Mouse (Mus musculus) kidney, postnatal 0 days (tissue): ENCODE measurements at regions not wholly inside any gene's neighbourhood (a gene's known extent, or its start where the extent isn't known, plus 50 kb on each side); places are given as distances from the start of the nearest gene placed in this dataset.

Experiments used
- ATAC-seq: fragments of 200-750 bp; cut with Nextera tagmentation; replicated peaks from 2 replicates; pipeline ENCODE4 v1.8.0; 2017; ENCODE audit warnings: low read depth, moderate number of reproducible peaks, moderate TSS enrichment, moderate library complexity; ENCODE audit not compliant: low FRiP score
- DNase-seq: peaks from one replicate; pipeline ENCODE4 v3.0.0-alpha.2; 2016; ENCODE audit warnings: low spot score
- H3K27ac ChIP-seq: fragments of 300-500 bp; sonication (generic); 2 replicates; pipeline ENCODE4 v1.5.1; 2014; ENCODE audit warnings: mild to moderate bottlenecking
- H3K27me3 ChIP-seq: fragments of 300-500 bp; sonication (generic); 2 replicates; pipeline ENCODE4 v1.6.1; 2014; ENCODE audit warnings: low read length, mixed read lengths; ENCODE audit not compliant: insufficient read depth
- H3K36me3 ChIP-seq: fragments of 300-500 bp; sonication (generic); 2 replicates; pipeline ENCODE4 v1.6.1; 2014; ENCODE audit warnings: low read length, mixed read lengths; ENCODE audit not compliant: insufficient read depth
- H3K4me1 ChIP-seq: fragments of 300-500 bp; sonication (generic); replicated peaks from 2 replicates; pipeline ENCODE4 v1.6.1; 2014; ENCODE audit warnings: antibody characterized with exemption, low read length, mixed read lengths; ENCODE audit not compliant: insufficient read depth
- H3K4me2 ChIP-seq: fragments of 300-500 bp; sonication (generic); 2 replicates; pipeline ENCODE4 v1.6.1; 2014; ENCODE audit warnings: mild to moderate bottlenecking, low read length, moderate library complexity, mixed read lengths
- H3K4me3 ChIP-seq: fragments of 300-500 bp; sonication (generic); replicated peaks from 2 replicates; pipeline ENCODE4 v1.5.1; 2014; ENCODE audit warnings: low read depth, low read length
- H3K9ac ChIP-seq: fragments of 300-500 bp; sonication (generic); 2 replicates; pipeline ENCODE4 v1.6.1; 2014; ENCODE audit warnings: low read depth, low read length
- H3K9me3 ChIP-seq: fragments of 300-500 bp; sonication (generic); replicated peaks from 2 replicates; pipeline ENCODE4 v1.6.1; 2016; ENCODE audit warnings: low read length, inconsistent platforms, mixed read lengths
- CTCF ChIP-seq: IDR thresholded peaks from 2 replicates; pipeline ENCODE4 v1.5.1; 2016; ENCODE audit warnings: antibody characterized with exemption, low read depth, mild to moderate bottlenecking, moderate library complexity
- WGBS: fragments of 180-500 bp; shearing (Covaris S2); extraction: QIAGEN DNeasy Blood & Tissue Kit; methylation state at CpG from one replicate; pipeline ENCODE4 v1.1.7; 2014; 5-methylcytosine and 5-hydroxymethylcytosine counted together

DNA sequence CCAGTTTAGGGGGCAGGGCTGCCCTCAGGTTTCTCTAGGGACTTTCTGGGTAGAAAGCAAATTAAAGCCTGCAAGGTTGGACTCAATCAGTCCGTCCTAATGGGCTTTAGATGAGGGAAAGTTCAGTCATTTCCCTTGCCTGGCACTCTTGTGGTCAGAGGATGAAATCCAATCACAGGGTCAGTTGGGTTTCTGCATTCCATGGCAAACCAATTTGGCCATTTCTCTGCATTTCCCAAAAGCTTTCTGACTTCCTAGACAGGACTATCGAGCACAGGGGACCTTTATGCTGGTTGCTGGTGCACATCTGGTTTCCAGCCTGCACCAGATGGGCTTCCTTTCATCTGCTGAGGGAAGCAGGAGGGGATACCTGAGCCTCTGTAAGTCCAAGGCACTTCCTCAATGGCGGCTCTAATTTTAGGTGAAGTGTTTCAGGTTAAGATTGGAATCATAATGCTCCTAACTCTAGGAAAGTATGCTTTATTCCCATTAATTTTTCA lies 102.6 kb downstream of the Cyp26a1 start:
- no peak for TF ChIP-seq CTCF
- Histone ChIP-seq H3K27ac (no peak overlapping the region), H3K9me3 (no peaks in the 10 kb centered on the region), H3K4me3 (no peak overlapping the region), H3K36me3 (no peaks in the 10 kb centered on the region), H3K9ac (no peak overlapping the region), H3K4me2 (no peak overlapping the region), H3K4me1 (no peaks in the 10 kb centered on the region), H3K27me3 (no peaks in the 10 kb centered on the region)
- ATAC-seq: no peak
- DNase-seq: no peak
- WGBS: 66% methylated on average over 3 of the region's 3 CpGs

DNA sequence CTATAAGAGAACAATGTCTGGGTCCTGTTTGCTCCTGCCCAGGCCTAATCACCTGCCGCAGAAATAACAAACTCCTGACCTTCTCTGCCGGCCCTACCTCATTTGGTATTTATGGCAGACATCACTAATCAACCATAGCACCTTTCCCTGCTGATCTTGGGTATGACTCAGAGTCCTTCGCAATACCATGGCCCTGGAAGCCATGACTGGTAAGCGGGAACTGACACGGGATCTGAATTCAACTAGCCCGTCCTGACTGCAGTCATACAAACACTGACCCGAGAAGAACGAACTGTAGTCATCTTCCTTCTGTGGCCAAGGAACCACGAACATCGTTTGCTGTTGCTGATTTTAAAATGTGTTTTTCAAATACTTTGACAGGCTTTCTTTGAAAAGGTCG lies 112.1 kb downstream of the Cyp26a1 start:
- WGBS: 72% methylated on average over 11 of the region's 11 CpGs
- DNase-seq: no peak
- no peak for TF ChIP-seq CTCF
- ATAC-seq: no peak
- Histone ChIP-seq H3K4me2 (no peak overlapping the region), H3K4me1 (peaks cover 1% of the 10 kb centered on the region; the same call in 1 of the 2 replicates), H3K36me3 (no peaks in the 10 kb centered on the region), H3K9ac (no peak overlapping the region), H3K27me3 (no peaks in the 10 kb centered on the region), H3K27ac (no peak overlapping the region), H3K9me3 (no peaks in the 10 kb centered on the region), H3K4me3 (no peak overlapping the region)

DNA sequence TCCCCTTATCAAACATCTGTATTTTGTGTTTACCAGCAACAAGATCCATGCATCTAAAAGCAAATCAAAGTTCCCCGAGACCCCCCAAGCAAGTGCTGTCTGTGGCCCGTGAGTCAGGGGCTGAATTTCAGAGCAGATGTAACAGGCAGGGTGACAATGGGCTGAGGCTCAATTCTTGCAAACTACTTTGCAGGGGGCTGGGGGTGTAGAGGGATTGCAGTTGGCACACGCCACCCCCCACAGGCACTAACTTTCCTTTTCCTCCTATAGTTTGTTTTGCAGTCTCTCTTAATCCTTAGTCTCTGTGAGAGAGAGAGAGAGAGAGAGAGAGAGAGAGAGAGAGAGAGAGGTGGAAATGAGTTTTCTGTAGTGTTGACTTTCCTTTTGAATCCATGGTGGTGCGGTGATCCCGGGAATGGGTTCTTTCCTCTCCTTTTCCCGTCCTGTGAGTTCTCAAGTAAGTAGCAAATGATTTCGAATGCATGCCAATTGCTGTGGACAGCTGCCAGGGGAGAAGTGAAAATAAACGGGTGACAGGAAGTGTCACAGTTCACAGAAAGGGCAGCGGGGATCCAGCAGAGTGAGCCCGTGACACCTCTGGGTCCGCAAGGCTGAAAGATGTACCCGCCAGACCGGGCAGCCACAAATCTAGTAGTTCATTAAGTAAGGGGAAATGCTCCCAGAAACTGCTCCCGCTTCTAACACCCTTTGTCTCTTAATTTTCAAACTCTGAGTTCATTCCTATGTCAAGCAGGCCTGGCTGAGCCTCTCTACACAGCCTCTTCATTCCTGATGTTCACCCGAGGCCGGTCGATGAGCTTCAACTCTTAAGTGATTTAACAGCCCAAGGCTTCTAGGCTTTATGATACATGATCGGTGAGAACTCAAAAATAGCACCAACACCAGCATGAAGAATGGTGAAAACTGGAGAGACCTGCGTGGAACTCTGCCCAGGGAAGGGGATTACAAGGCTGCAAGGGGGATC lies 116.8 kb downstream of the Cyp26a1 start:
- H3K4me3 ChIP-seq: no peak overlapping the region
- no peak for TF ChIP-seq CTCF
- DNase-seq (peak; percentile 67), ATAC-seq (no peak)
- no peaks in the 10 kb centered on the region for H3K9me3 ChIP-seq
- WGBS: 9% methylated on average over 19 of the region's 19 CpGs
- no peaks in the 10 kb centered on the region for H3K36me3 ChIP-seq
- H3K27me3 ChIP-seq: no peaks in the 10 kb centered on the region
- no peak overlapping the region for H3K9ac ChIP-seq
- H3K4me2 ChIP-seq: peak overlapping the region; percentile 43
- H3K4me1 ChIP-seq: peaks cover 4% of the 10 kb centered on the region; the same call in 1 of the 2 replicates
- peak overlapping the region; percentile 42; the same call in 1 of the 2 replicates for H3K27ac ChIP-seq

DNA sequence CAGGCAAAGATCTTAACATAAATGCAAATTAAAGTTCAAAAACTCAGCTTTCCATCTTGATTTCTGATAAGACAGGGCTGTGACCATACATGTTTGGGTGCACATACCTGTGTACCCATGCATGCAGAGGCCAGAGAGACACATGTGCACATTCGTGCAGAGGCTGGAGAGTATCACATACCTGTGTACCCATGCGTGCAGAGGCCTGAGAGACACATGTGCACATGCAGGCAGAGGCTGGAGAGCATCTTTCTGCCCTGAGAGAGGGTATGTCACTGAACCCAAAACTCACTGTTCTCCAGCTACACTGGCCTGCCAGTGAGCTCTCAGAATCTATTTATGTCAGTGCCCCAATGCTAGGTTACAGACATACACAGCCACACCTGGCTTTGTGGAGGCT lies 118.0 kb downstream of the Cyp26a1 start:
- no peaks in the 10 kb centered on the region for H3K36me3 ChIP-seq
- no peaks in the 10 kb centered on the region for H3K27me3 ChIP-seq
- no peak overlapping the region for H3K4me3 ChIP-seq
- 54% methylated on average over 2 of the region's 2 CpGs for WGBS
- no peaks in the 10 kb centered on the region for H3K9me3 ChIP-seq
- ATAC-seq (peak; percentile 77; the same call in 1 of the 2 replicates), DNase-seq (no peak)
- no peak for TF ChIP-seq CTCF
- peaks cover 4% of the 10 kb centered on the region; the same call in 1 of the 2 replicates for H3K4me1 ChIP-seq
- no peak overlapping the region for H3K9ac ChIP-seq
- no peak overlapping the region for H3K4me2 ChIP-seq
- no peak overlapping the region for H3K27ac ChIP-seq

DNA sequence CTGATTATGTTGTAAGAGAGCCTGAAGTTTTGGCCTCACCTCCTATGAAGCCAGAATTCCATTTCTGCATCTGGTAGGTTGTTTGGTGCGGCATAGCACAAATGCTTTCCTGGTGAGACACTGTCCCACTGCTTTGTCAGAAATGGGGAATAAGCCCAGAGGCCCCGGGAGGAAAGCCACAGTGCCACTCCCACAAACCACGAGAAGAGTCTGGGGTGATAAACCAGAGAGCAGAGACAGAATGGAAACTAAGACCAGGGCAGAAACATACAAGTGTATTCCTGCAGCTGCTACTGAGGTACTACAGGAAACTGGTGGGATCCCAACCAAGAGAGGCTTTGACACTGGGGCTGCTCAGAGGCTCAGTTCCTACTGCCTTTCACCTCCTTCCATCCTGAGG lies 123.6 kb downstream of the Cyp26a1 start:
- Histone ChIP-seq H3K27ac (no peak overlapping the region), H3K9me3 (no peaks in the 10 kb centered on the region), H3K36me3 (no peaks in the 10 kb centered on the region), H3K4me2 (no peak overlapping the region), H3K4me1 (no peaks in the 10 kb centered on the region), H3K27me3 (no peaks in the 10 kb centered on the region), H3K4me3 (no peak overlapping the region), H3K9ac (no peak overlapping the region)
- no peak for ATAC-seq
- 51% methylated on average over 3 of the region's 3 CpGs for WGBS
- DNase-seq: no peak
- TF ChIP-seq CTCF: no peak

DNA sequence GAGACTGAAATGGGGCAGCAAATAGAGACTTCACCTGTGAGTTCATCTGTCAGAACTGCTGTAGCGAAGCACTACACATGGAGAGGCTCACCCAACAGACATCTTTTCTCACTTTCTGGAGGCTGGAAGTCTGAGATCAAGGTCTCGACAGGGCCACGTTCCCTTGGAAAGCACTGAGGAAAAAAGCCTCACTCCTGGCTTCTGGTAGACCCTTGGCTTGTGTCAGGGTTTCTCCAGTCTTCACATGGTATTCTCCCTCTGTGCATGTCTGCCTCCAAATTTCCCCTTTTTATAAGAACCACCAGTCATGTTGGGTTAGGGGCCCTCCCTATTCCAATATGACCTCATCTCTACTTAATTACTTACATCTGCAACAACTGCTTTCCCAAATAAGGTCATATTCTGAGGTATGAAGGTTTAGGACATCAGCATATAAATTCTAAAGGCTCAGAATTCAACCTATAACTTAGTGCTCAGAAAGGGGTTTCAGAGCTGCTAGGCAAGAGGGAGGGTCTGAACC lies 124.1 kb downstream of the Cyp26a1 start:
- no peak for ATAC-seq
- Histone ChIP-seq H3K27me3 (no peaks in the 10 kb centered on the region), H3K4me1 (no peaks in the 10 kb centered on the region), H3K36me3 (no peaks in the 10 kb centered on the region), H3K27ac (no peak overlapping the region), H3K4me3 (no peak overlapping the region), H3K9ac (no peak overlapping the region), H3K9me3 (no peaks in the 10 kb centered on the region), H3K4me2 (no peak overlapping the region)
- WGBS: 85% methylated on average over 3 of the region's 3 CpGs
- no peak for DNase-seq
- no peak for TF ChIP-seq CTCF
